Mouse (Mus musculus) kidney, postnatal 14 days (tissue): Measurements from ENCODE around the gene Olig2.

ENCODE experiments used
- DNase-seq: peaks from one replicate; pipeline ENCODE4 v3.0.0; 2022; ENCODE audit warnings: mixed read lengths

Gene Olig2

GRCm38 (mm10) chr16:91270982-91271549 lies 45.8 kb downstream of the Olig2 start:
- no peak for DNase-seq

GRCm38 (mm10) chr16:91271634-91272033 lies 46.4 kb downstream of the Olig2 start:
- DNase-seq, result no peak
